Mouse (Mus musculus) megakaryocyte, embryonic 14.5 days (primary cell): Measurements from ENCODE around the gene Gpbar1.

Source experiments
- FLI1 ChIP-seq: IDR thresholded peaks from 2 replicates; pipeline ENCODE4 v1.6.1; 2012; ENCODE audit warnings: low read length, inconsistent platforms, mixed read lengths
- GATA1 ChIP-seq: IDR thresholded peaks from 3 replicates; pipeline ENCODE4 v1.6.1; 2012; ENCODE audit warnings: mixed read lengths, low read length, inconsistent platforms, borderline replicate concordance

DNA sequence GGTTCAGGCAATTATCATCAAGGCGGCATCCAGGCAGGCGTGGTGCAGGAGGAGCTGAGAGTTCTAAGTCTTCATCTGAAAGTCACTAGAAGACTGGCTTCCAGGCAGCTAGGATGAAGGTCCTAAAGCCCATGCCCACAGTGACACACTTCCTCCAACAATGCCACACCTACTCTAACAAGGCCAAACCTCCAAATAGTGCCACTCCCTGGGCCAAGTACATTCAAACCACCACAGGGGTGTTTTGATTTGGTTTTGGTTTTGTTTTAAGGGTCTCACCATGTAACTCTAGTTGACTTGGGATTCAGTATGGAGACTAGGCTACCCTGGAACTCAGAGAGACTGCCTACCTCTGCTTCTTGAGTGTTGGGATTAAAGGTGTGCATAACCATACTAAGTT is 27.2 kb downstream of the Gpbar1 start, which contains the start of gene Tmbim1:
- no peak for TF ChIP-seq GATA1
- TF ChIP-seq FLI1, result no peak
